In genomic region chr10:82969612-82970011, GRCm38 (mm10) we compare ENCODE assay signal across 30 mouse cellular contexts. TPM values are rescaled to one million over a fixed set of nuclear protein-coding genes. Genes with fewer than 3 reads are reported as not detected.
DNase-seq lines count a peak whose midpoint lies in the region; ATAC-seq lines count a peak whose summit lies in the region.
"Had no signal": no experiment of that assay in that cellular context is flagged by ENCODE, and none has a peak within 500 bp of the region (broad histone marks: within the 10 kb centered on the region; RNA-seq: fewer than 3 reads in every experiment).

No protein-coding gene starts in this region.

- WGBS in liver, embryonic 16.5 days (ENCODE audit: insufficient replicate concordance), result 48% methylated on average over 5 of the region's 5 CpGs
- 48% methylated on average over 5 of the region's 5 CpGs for WGBS in liver, embryonic 11.5 days
- WGBS in midbrain, embryonic 10.5 days, result 77% methylated on average over 5 of the region's 5 CpGs
- 83% methylated on average over 5 of the region's 5 CpGs for WGBS in midbrain, embryonic 11.5 days
- 72% methylated on average over 5 of the region's 5 CpGs for WGBS in limb, embryonic 10.5 days

- no peak overlapping the region for H3K4me3 ChIP-seq in liver, embryonic 16.5 days (ENCODE audit: low read depth, low read length)
- no peak overlapping the region for H3K4me3 ChIP-seq in liver, embryonic 11.5 days (ENCODE audit: low read depth, low read length)
- no peak overlapping the region for H3K4me3 ChIP-seq in midbrain, embryonic 10.5 days
- H3K4me3 ChIP-seq in midbrain, embryonic 11.5 days (ENCODE audit: low read depth, low read length), result no peak overlapping the region
- no peak overlapping the region for H3K4me3 ChIP-seq in limb, embryonic 10.5 days
- H3K4me3 ChIP-seq: forebrain, embryonic 13.5 days; heart, embryonic 12.5 days; intestine, embryonic 15.5 days; limb, embryonic 15.5 days; liver, embryonic 15.5 days; myocyte; neural tube, embryonic 12.5 days had no signal

- no peak overlapping the region for H3K4me2 ChIP-seq in liver, embryonic 16.5 days (ENCODE audit: low read depth, low read length)
- H3K4me2 ChIP-seq in liver, embryonic 11.5 days, result no peak overlapping the region
- H3K4me2 ChIP-seq in midbrain, embryonic 11.5 days, result no peak overlapping the region
- H3K4me2 ChIP-seq: forebrain, embryonic 13.5 days; heart, embryonic 12.5 days; intestine, embryonic 15.5 days; limb, embryonic 15.5 days; liver, embryonic 15.5 days; neural tube, embryonic 12.5 days had no signal

- H3K27me3 ChIP-seq in liver, embryonic 16.5 days (ENCODE audit: control insufficient read depth, insufficient read depth, low read depth, low read length), result no peaks in the 10 kb centered on the region; the same call in 1 of the 2 replicates
- H3K27me3 ChIP-seq in liver, embryonic 11.5 days (replicated peaks; ENCODE audit: control insufficient read depth, insufficient read depth, low read length), result no peaks in the 10 kb centered on the region
- no peaks in the 10 kb centered on the region for H3K27me3 ChIP-seq in midbrain, embryonic 10.5 days (ENCODE audit: low read depth, poor library complexity, severe bottlenecking)
- H3K27me3 ChIP-seq in midbrain, embryonic 11.5 days (ENCODE audit: control insufficient read depth, insufficient read depth, low read length), result no peaks in the 10 kb centered on the region
- H3K27me3 ChIP-seq in limb, embryonic 10.5 days (ENCODE audit: low read depth, poor library complexity, severe bottlenecking), result no peaks in the 10 kb centered on the region
- H3K27me3 ChIP-seq: forebrain, embryonic 13.5 days; heart, embryonic 12.5 days; intestine, embryonic 15.5 days; limb, embryonic 15.5 days; liver, embryonic 15.5 days; neural tube, embryonic 12.5 days had no signal

- H3K9me3 ChIP-seq in liver, embryonic 16.5 days (replicated peaks; ENCODE audit: control insufficient read depth, low read length), result no peaks in the 10 kb centered on the region
- no peaks in the 10 kb centered on the region for H3K9me3 ChIP-seq in liver, embryonic 11.5 days (ENCODE audit: control insufficient read depth, low read length)
- no peaks in the 10 kb centered on the region for H3K9me3 ChIP-seq in midbrain, embryonic 10.5 days (replicated peaks)
- no peaks in the 10 kb centered on the region for H3K9me3 ChIP-seq in midbrain, embryonic 11.5 days (ENCODE audit: control insufficient read depth, low read length)
- no peaks in the 10 kb centered on the region for H3K9me3 ChIP-seq in limb, embryonic 10.5 days (replicated peaks)
- H3K9me3 ChIP-seq: forebrain, embryonic 13.5 days; heart, embryonic 12.5 days; intestine, embryonic 15.5 days; limb, embryonic 15.5 days; liver, embryonic 15.5 days; neural tube, embryonic 12.5 days had no signal

- DNase-seq in liver, embryonic 11.5 days (ENCODE audit: low spot score), result no peak
- no peak for DNase-seq in midbrain, embryonic 10.5 days (ENCODE audit: low spot score)
- no peak for DNase-seq in midbrain, embryonic 11.5 days (ENCODE audit: low spot score, missing footprints)
- DNase-seq in limb, embryonic 10.5 days (ENCODE audit: low spot score), result no peak
- no peak for DNase-seq in yolk sac, embryonic 10.5 days (ENCODE audit: low spot score)
- no peak for DNase-seq in ovary, postnatal 36 days (ENCODE audit: low spot score)
- no peak for DNase-seq in cerebellum, postnatal 4 days (ENCODE audit: low spot score in 2 of 2)
- DNase-seq: adrenal gland, postnatal 25 days; cerebellum, adult 18-20 months; cerebellum, postnatal 10 days; gastrocnemius, postnatal 14 days; heart, adult 18-20 months; kidney, adult 2 months; kidney, postnatal 4 days; left cerebral cortex, postnatal 4 days; lung, postnatal 4 days; right cerebral cortex, postnatal 14 days; thymus, postnatal 14 days had no signal

- no peak overlapping the region for H3K27ac ChIP-seq in liver, embryonic 16.5 days (ENCODE audit: low read length)
- H3K27ac ChIP-seq in liver, embryonic 11.5 days (ENCODE audit: low read depth, low read length), result no peak overlapping the region
- H3K27ac ChIP-seq in midbrain, embryonic 10.5 days (replicated peaks), result 0 out of 2 replicates have a peak overlapping the region, but pooled peaks have one; percentile 38
- no peak overlapping the region for H3K27ac ChIP-seq in midbrain, embryonic 11.5 days (ENCODE audit: low read depth, low read length)
- H3K27ac ChIP-seq in limb, embryonic 10.5 days, result 0 out of 2 replicates have a peak overlapping the region, but pooled peaks have one; percentile 14
- H3K27ac ChIP-seq: forebrain, embryonic 13.5 days; hindbrain, postnatal 0 days; intestine, embryonic 15.5 days; kidney, postnatal 0 days; limb, embryonic 15.5 days; liver, embryonic 15.5 days; neural tube, embryonic 12.5 days had no signal

- H3K4me1 ChIP-seq in liver, embryonic 16.5 days (ENCODE audit: control insufficient read depth, low read depth, low read length), result peaks cover 6% of the 10 kb centered on the region
- H3K4me1 ChIP-seq in liver, embryonic 11.5 days (replicated peaks; ENCODE audit: control insufficient read depth, insufficient read depth, low read length), result peaks cover 14% of the 10 kb centered on the region
- H3K4me1 ChIP-seq in midbrain, embryonic 10.5 days, result peaks cover 7% of the 10 kb centered on the region
- H3K4me1 ChIP-seq in midbrain, embryonic 11.5 days (ENCODE audit: control insufficient read depth, insufficient read depth, low read length), result no peaks in the 10 kb centered on the region
- H3K4me1 ChIP-seq in limb, embryonic 10.5 days, result peaks cover 5% of the 10 kb centered on the region
- H3K4me1 ChIP-seq: forebrain, embryonic 13.5 days; neural tube, embryonic 12.5 days had no signal

- ATAC-seq in liver, embryonic 16.5 days (ENCODE audit: low read depth), result peak; percentile 17; the same call in 1 of the 2 replicates
- no peak for ATAC-seq in liver, embryonic 11.5 days (replicated peaks; ENCODE audit: low FRiP score)
- ATAC-seq in midbrain, embryonic 11.5 days (ENCODE audit: low FRiP score), result no peak
- ATAC-seq: CD4-positive, CD25-positive, alpha-beta regulatory T cell, adult 4 months; forebrain, embryonic 13.5 days; hindbrain, postnatal 0 days; intestine, embryonic 15.5 days; midbrain, embryonic 16.5 days had no signal

- no peak overlapping the region for H3K9ac ChIP-seq in liver, embryonic 16.5 days (ENCODE audit: low read depth, low read length)
- H3K9ac ChIP-seq in liver, embryonic 11.5 days (ENCODE audit: low read depth, low read length), result no peak overlapping the region
- no peak overlapping the region for H3K9ac ChIP-seq in midbrain, embryonic 11.5 days (ENCODE audit: low read length)
- H3K9ac ChIP-seq: forebrain, embryonic 13.5 days; heart, embryonic 12.5 days; intestine, embryonic 15.5 days; limb, embryonic 15.5 days; liver, embryonic 15.5 days; neural tube, embryonic 12.5 days had no signal

- H3K36me3 ChIP-seq in liver, embryonic 16.5 days (ENCODE audit: control insufficient read depth, insufficient read depth), result no peaks in the 10 kb centered on the region
- no peaks in the 10 kb centered on the region for H3K36me3 ChIP-seq in liver, embryonic 11.5 days (ENCODE audit: control insufficient read depth, insufficient read depth, low read length)
- H3K36me3 ChIP-seq in midbrain, embryonic 10.5 days, result no peaks in the 10 kb centered on the region
- H3K36me3 ChIP-seq in midbrain, embryonic 11.5 days (ENCODE audit: control insufficient read depth, insufficient read depth, low read length), result no peaks in the 10 kb centered on the region
- no peaks in the 10 kb centered on the region for H3K36me3 ChIP-seq in limb, embryonic 10.5 days
- H3K36me3 ChIP-seq: heart, embryonic 12.5 days; intestine, embryonic 15.5 days; limb, embryonic 15.5 days; liver, embryonic 15.5 days; neural tube, embryonic 12.5 days had no signal

RNA-seq across cellular contexts. Expression of gene Chst11, which starts 15.7 kb away (rescaled TPM):
- polyA plus RNA-seq in liver, embryonic 16.5 days (2015; fragmentation: Nextera tagmentation; extraction: Ambion mirVana), result 0.93 and 1.0 TPM in 2 replicates
- 2.9 and 3.1 TPM in 2 replicates for polyA plus RNA-seq in liver, embryonic 11.5 days (2014; fragmentation: Nextera tagmentation; extraction: Ambion mirVana)
- 0.94 and 1.1 TPM in 2 replicates for polyA plus RNA-seq in midbrain, embryonic 10.5 days (2016; fragmentation: Nextera tagmentation; extraction: Ambion mirVana)
- polyA plus RNA-seq in midbrain, embryonic 11.5 days (2014; fragmentation: Nextera tagmentation; extraction: Ambion mirVana), result 1.6 and 1.8 TPM in 2 replicates
- polyA plus RNA-seq in limb, embryonic 10.5 days (2016; fragmentation: Nextera tagmentation; extraction: Ambion mirVana), result 1.2 and 1.5 TPM in 2 replicates

Comparison
In these comparisons a context has a peak if more than half of its experiments do, and no peak if none do; other contexts are left out.
1. H3K27ac ChIP-seq: peak in midbrain, embryonic 10.5 days (single experiment) and limb, embryonic 10.5 days (single experiment); none in liver, embryonic 16.5 days (single experiment), liver, embryonic 11.5 days (single experiment) and midbrain, embryonic 11.5 days (single experiment).